Mouse (Mus musculus) lung, postnatal 36 days (tissue): ENCODE data around the gene Ccdc28a.

Experiments
- DNase-seq: peaks from one replicate; pipeline ENCODE4 v3.0.0; 2022; ENCODE audit warnings: mixed read lengths

Gene Ccdc28a

GRCm38 (mm10) chr10:18234560-18235401 is at the start of gene Ccdc28a:
Ccdc28a (minus strand) TSS chr10:18234998.
- peak; percentile 97 for DNase-seq

GRCm38 (mm10) chr10:18283991-18284390 is 49.2 kb upstream of the Ccdc28a start:
- no peak for DNase-seq

- DNase-seq, result no peak
Measured at GRCm38 (mm10) chr10:18276090-18276734, 41.4 kb upstream of the Ccdc28a start.

DNA sequence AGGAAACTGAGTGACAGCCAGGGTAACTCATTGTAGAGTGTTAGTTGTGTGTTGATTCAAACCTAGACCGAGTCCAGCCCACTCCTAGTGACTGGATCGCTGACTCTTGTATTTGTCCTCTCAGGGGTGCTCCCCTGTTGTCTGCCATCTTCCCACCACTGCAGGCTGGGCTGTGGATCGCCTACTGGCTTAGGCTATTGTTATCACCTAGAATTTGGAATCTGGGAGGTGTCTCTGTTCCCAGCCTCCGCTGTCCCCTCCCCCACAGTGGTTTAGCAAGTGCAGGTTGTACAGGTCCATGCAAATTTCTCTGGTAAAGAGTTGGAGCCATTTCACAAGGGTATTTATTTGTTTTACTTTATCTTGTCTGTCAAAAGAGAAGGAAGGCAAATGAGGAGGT is 16.5 kb upstream of the Ccdc28a start:
- no peak for DNase-seq

DNA sequence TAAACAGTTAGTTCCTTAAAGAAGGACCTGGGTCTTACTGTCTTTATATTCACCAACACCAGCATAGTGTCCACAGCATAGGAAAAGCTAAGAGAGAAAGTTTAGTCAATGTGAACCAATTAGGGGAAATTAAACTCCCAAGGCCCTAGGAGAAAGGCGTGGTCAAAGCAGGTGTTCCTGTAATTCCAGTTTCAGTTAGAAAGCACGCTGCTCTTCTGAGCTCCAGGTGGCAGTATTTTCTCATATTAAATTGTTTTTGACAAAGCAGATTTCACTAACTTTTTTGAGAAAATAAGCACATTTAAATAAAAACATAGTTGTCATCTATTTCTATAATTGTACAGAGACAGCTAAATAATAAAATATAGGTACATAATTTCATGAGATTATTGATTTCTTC is 8.8 kb upstream of the Ccdc28a start:
- DNase-seq, result peak; percentile 38

GRCm38 (mm10) chr10:18237191-18237590 is 2.4 kb upstream of the Ccdc28a start:
- DNase-seq, result peak; percentile 62

DNA sequence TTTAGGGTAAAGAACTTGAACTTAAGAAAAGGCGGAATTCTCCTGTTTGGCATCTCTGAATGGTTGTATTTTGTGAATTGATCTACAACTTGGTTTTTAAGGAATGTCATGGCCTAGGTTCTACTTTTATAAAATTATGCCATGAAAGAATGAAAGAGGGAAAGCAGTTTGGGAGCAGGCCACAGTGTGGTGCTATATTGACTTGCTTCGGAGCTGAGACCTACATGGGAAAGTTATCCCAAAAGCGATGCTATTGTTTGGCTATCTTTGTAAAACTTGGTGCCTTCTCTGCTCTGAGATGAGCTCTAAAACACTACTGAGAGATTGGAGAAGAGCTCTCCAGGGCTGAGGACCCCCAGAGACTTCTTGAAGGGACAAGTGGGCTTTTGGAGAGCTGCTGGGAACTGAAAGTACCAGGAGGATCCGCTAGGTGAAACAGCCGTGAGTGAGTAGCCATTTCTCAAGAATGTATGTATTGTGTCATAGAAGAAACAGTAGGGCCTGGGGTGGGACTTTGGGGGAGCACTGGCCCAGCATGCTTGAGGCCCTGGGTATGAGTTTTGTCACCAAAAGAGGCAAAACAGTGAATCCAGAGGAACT is 1.6 kb upstream of the Ccdc28a start:
- DNase-seq, result no peak

GRCm38 (mm10) chr10:18235402-18235747 is 577 bp upstream of the Ccdc28a start:
- peak; percentile 12 for DNase-seq

- no peak for DNase-seq
Measured at GRCm38 (mm10) chr10:18233891-18234290, 907 bp downstream of the Ccdc28a start.

DNA sequence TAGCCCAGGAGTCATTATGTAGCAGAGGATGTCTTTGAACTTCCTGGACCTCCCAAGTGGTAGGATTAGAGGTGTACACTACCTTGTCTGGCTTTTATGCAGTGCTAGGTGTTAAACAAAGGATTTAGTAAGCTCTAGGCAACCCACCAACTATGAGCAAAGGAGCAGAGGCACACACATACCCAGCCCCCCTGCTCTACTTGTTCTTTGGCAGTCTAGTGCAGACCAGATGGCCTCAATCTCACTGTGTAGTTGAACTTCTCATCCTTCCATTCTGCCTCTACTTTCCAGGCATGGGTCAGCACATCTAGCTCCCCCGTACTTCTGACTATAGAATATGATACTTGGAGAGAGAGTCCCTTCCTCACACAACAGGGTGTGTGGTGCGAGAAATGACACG is 10.4 kb downstream of the Ccdc28a start:
- DNase-seq, result no peak

DNA sequence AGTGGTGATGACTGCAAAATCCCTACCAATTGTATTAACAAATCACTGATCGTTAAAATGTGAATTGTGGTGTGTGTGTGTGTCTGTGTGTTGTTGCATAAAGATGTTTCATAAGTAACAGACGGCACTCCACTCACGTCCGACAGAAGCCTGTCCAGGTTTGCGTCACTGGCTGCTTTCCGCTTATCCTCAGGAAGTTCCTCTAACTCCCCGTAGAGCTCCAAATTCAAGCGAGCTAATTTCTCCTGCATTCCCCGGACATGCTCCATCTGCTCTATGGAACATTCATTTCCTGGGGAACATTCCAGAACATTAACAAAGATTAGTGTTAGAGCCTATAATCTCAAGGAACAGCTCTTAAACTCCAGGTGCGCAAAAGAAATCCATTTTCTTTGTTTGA is 15.4 kb downstream of the Ccdc28a start:
- no peak for DNase-seq

GRCm38 (mm10) chr10:18214124-18214523 is 20.7 kb downstream of the Ccdc28a start:
- DNase-seq, result no peak

DNA sequence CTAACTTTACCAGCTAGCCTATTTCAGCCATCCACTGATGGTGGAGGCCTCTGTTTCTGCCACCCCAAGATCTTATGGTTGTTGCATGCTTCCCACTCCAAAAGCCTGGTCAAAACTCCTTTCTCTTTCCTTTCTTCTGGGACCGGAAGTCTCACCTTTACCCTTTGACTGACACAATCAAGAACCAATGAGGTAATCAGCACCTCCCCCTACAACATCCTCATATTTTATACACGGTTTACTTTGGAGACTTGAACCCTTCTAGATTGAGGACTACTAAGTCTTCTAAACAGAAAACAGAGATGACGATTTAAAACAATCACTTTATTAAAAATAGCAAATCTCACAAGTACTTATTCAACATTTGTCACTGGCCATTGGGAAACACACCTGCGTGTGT is 21.4 kb downstream of the Ccdc28a start:
- DNase-seq, result no peak

DNA sequence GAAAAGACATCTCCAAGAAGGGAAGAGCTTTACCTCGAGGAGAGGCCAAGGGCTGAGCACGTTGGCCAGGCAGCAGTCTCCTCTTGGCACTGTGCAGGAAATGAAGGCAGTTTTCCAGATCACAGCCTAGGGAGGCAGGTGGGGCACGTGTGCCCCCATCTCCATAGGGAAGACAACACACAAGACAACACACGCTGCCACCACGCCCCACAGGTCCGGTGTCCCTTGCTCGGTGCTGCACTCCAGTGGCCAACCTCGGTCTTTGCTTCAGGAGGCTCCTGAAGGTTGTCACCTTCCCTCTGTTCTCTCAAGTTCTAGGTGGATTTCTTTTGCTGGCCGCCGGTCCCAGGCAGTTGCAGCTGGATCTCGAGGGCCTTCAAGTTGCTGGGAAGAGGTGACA is 24.1 kb downstream of the Ccdc28a start, which contains the start of gene Ect2l:
Gene Ect2l (minus strand): TSS at position 165 of the 400 bp plus-strand sequence.
- DNase-seq, result peak; percentile 51

DNA sequence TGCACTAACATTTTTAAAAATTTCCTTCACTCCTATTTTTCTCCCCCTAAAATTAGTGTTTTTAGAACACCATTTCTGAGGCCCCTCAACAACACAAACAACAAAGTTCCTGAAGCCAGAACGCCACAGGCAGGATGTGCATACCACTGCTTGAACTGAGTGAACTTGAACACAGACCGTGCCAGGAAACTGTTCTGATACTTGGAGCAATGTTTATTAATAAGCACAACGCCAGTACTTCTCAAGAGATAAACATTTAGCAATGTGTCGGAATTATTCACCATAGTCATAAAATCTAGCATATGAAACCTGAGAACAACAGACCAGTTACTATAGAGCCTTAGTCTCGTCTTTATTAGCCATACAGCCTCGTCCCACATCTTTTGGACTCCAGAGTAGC is 24.7 kb downstream of the Ccdc28a start:
- no peak for DNase-seq

DNA sequence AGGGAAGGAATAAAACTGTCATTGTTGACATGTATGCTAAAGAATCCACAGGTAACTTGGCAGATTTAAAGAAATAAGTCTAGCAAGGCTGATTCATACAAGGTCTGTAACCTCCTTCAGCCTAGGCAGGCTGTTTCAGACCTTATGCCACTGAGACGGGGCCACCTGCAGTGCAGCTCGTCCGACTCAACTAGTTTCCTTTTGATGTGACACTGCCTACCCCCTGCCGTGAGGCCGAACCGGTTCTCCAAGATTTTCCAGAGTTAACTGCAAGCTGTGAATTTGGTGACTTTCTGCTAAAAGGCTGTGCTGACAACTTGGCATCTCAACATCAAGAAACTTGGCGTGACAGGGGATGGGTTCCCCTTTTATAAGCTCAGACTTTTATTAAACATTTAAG is 30.7 kb downstream of the Ccdc28a start:
- no peak for DNase-seq

GRCm38 (mm10) chr10:18202401-18202800 is 32.4 kb downstream of the Ccdc28a start:
- no peak for DNase-seq

- no peak for DNase-seq
Measured at GRCm38 (mm10) chr10:18200656-18201055, 34.1 kb downstream of the Ccdc28a start.

- DNase-seq, result no peak
Measured at GRCm38 (mm10) chr10:18199919-18200318, 34.9 kb downstream of the Ccdc28a start.

- no peak for DNase-seq
Measured at GRCm38 (mm10) chr10:18198286-18199015, 36.3 kb downstream of the Ccdc28a start.

- peak; percentile 94 for DNase-seq
Measured at GRCm38 (mm10) chr10:18197206-18197979, 37.4 kb downstream of the Ccdc28a start.

GRCm38 (mm10) chr10:18194737-18195141 is 40.1 kb downstream of the Ccdc28a start:
- peak; percentile 58 for DNase-seq
